Mouse (Mus musculus): ENCODE data around the gene Snrpe.

The Snrpe gene

DNA sequence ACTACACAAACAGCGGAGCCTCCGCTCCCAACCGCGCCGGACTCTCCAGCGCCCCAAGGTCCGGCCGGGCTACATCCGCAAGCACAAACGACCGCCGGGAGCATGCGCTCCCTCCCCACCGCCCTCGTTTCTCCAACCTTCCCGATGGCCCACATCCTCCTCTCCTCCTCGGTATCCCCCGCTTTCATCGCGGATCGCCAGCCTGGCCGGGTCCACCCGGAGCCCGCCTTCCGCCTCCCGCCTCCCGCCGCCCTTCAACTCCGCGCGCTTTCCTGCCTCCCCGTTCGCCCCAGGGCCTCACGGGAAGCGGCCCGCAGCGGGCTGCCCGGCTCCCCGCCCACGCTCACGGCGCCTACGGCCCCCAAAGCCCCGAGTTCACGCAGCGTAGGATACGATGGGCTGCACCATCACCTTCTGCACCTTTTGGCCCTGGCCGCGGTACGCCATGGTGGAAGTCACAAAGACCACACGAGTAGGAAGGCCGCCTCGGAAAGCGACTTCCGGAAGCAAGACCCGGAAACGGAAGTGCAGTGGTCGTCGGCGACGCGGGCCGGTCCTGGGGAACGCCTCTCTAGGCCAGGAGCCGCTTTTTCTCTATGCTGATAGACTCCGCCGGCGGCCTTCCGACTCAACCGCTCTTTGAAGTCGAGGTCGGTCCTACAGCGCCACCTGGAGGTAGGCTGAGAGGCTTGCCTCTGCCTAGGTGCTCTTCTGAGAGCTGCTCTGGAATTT, at the start of gene Snrpe:
Snrpe (minus strand) TSS at position 521 of the 732 bp plus-strand sequence.
- in situ Hi-C loops (cut with MboI, MseI), result loop anchor here (5.0 kb wide), 1 partner anchor 223 kb away; no protein-coding TSS in a partner anchor

DNA sequence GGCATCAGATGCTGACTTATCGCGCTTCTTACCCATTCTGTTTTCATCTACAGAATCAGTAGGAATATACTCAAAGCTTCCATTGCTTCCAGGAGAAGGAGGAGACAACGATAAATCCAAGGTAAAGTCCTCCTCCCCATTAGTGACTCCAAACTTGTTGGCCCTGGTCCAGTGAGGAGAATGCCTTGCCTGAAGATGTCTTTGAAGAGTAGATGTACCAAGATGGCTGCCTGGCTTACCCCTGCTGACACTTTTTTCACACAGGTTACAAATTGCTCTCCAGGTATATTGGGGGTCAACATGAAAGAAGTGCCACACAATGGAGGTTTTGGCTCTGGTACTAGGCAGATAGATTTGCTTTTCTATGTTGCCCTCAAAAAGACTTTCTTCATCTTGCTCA, 48.8 kb upstream of the Snrpe start:
- in situ Hi-C loops (cut with MboI, MseI), result no loop called here

DNA sequence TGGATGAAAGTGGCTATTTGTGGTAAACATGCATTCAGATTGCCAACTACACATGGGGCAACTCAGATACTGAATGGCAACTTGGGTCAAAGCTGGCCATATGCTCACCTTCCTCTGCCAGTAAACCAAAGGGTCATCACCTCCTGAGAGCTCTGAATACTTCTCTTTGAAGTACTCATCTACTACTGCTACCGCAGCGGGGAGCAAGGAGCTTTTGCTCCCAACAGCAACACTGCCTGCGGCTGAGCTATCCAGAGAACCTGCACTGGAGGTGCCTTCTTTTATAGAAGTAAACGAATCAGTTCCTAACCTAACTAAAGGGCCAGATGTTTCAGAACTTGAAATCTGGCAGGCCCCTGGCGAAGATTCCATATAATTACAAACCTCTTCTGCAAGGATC, 46.7 kb upstream of the Snrpe start:
- in situ Hi-C loops (cut with MboI, MseI), result no loop called here

DNA sequence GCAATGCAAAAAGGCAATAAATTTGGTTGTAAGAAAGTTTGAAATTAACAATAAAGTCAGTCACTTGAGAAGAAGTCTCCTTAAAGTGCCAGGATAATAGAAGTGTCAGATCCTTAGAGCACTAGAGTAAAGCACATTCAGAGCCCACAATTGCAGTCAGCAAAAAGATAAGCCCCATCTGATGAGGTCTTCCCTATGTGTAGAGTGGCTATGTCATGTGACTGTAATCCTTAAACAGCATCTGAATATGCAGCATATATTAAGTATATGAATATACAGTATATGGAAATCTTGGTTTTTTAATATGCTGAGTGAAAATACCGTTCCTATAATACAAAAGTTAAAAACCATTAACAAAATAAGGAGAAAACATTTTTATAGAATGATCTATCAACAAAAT, 42.9 kb upstream of the Snrpe start:
- in situ Hi-C loops (cut with MboI, MseI), result no loop called here

DNA sequence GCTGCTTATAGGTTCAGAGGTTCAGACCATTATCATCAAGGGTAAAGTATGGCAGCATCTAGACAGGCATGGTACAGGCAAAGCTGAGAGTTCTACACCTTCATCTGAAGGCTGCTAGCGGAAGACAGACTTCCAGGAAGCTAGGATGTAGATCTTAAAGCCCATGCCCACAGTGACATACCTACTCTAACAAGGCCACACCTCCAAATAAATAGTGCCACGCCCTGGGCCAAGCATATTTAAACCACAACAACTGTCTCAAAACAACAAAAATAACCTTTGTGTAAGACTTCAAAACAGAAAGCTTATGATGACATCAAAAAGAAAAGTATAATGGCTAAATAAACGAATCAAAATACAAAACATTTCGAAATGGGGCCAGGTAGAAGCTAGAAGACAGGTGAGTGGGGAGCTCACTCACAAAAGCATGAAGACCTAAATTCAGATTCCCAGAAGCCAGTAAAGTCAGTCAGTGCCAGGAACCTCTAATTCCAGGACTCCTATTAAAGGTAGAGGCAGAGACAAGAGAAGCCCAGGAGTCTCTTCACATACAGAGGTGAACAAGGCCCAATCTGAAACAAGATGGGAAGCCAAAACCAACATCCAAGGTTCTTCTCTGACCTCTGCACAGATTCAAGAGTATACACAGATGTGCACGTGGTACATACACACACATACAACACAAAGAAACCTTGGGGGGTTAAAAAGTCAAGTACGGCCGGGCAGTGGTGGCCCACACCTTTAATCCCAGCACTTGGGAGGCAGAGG, 40.4 kb upstream of the Snrpe start:
- in situ Hi-C loops (cut with MboI, MseI), result no loop called here

DNA sequence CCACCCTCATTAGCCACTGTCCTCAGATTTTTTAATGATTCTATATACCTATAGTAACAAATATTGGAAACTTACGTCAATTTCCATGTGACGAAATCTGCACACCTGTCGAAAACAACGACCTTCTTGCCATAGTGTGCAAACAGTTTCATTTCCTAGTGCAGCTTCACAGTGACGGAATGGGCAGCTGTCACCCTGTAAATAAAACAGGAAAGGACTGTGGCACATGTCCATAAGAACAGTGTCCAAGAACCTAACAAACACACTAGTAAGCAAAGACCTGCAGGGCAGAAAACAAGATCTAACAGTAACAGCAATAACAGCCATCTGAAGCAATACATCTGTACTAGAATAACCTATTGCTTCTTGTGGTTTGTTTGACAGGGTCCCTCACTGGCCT, 35.6 kb upstream of the Snrpe start:
- in situ Hi-C loops (cut with MboI, MseI), result loop anchor here (25.0 kb wide), 1 partner anchor 633 kb away; no protein-coding TSS in a partner anchor

DNA sequence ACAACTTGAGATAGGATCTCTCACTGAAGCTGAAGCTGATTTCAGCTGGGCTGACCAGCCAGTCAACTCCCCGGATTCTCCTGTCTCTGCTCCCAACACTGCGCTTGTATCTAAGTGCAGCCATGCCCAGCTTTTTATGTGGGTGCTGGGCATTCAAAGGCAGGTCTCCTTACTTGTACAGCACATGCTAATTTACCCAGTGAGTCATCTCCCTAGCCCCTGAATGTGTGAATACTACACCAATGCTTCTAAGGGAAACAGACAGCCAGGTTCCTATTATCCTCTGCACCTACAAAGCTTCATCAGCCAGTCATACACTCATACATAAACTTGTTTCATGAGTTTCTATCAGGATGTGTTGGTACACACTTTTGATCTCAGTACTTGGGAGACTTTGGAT, 31.1 kb upstream of the Snrpe start:
- in situ Hi-C loops (cut with MboI, MseI), result loop anchor here (25.0 kb wide), 1 partner anchor 629 kb away; no protein-coding TSS in a partner anchor

DNA sequence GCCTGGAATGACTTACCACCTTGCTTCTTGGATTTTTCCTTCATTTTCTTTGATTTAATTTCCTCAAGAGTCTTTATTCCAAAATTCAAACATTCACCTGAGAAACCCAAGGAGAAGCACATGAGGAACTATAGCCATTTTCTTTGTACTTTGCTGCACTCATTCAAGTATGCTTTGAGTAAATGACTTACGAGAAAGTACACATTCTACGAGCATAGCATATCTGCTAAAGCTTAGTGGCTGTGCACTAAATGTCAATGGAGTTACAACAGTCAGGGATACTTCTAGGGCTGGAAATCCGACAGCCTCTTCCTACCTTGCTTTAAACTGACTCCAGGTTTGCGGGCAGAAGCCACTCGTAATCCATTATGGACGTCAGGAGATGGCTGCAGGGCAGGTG, 28.4 kb upstream of the Snrpe start:
- in situ Hi-C loops (cut with MboI, MseI), result loop anchor here (25.0 kb wide), 1 partner anchor 626 kb away; no protein-coding TSS in a partner anchor

DNA sequence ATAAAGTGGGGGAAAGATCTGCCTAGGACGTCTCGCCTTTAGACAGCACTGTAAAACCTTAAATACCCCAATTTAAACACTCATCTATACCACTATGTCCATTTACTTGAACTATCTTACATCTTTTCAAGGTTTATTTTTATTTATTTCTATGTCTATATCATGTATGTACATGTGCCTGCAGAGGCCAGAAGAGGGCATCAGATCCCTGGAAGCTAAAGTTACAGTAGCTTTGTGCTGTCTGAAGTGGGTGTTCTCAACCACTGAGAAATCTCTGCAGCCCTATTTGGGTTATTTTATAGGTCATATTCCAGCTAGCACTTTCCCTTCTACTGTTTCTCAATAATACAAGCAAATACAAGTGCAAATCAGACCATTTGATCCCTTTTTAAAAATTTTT, 22.1 kb upstream of the Snrpe start:
- in situ Hi-C loops (cut with MboI, MseI), result loop anchor here (25.0 kb wide), 1 partner anchor 620 kb away; no protein-coding TSS in a partner anchor

DNA sequence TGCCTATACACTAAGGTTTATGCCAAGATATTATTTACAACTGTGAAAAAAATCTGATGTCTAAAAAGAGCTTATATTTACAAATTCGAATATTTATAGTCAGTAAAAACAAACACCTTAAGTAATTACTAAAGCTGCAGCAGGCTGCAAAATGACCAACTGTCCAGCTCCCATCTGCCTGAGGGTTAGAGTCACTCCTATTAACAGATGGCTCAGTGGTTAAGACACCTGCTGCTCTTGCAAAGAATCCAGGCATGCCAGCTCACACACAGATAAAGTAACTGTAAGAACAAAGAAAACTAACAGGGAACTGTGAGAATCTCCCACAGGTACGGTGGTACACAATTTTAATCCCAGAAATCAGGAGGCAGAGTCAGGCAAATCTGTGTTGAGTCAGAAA, 15.0 kb upstream of the Snrpe start:
- in situ Hi-C loops (cut with MboI, MseI), result loop anchor here (25.0 kb wide), 1 partner anchor 613 kb away; no protein-coding TSS in a partner anchor

DNA sequence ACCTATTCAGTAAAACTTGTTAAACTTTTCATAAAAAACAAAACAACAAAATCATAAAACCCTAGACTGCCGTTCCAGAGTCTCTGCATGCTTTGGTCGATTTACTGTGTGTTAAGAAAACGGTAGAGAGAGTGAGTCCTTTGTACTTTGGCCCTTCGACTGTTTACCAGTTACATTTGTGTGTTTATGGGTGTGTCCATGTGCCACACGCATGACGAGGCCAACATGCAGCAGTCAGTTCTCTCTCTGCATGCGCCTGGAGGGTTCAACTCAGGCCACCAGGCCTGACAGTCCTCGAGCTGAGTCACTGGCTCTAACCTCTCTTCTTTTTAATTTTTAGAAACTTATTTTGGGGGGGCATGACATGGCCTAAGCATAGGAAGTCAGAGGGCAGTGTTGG, 8.2 kb upstream of the Snrpe start:
- in situ Hi-C loops (cut with MboI, MseI), result no loop called here

DNA sequence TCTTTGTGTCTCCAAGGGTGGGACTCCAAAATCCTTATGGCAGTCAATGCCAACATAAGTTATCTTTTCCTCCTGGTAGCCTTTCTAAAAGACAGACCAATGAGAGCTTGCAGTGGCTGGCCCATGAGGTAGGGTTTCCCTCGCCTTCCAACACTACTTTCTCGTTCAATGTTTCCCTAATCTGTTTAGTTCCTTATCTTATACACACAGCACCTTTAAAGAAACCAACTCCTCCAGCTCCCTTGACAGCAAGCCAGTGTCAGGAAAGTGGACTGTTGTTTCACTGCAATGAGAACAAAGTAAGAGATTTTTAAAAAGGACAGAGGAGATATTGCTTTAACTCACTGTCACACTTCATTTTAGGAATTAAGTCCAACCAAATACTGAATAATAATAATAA, 7.8 kb upstream of the Snrpe start:
- in situ Hi-C loops (cut with MboI, MseI), result no loop called here

DNA sequence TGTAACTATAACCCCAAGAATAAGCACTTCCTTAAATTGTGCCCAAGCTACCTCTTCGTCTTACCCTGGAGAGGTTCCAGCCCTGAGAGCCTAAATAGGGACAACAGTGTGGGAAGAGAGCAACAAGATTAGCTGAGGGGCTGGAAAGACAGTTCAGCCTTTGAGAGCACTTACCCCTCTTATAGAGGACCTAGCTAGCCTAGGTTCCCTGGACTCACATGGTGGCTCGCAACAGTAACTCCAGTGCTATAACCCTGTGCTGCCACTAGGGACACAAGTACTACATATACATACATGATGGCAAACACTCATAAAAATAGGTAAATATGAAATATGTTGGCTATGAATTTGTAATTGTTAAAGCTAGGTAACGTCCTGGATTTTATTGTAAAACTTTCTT, 3.7 kb upstream of the Snrpe start:
- in situ Hi-C loops (cut with MboI, MseI), result no loop called here

DNA sequence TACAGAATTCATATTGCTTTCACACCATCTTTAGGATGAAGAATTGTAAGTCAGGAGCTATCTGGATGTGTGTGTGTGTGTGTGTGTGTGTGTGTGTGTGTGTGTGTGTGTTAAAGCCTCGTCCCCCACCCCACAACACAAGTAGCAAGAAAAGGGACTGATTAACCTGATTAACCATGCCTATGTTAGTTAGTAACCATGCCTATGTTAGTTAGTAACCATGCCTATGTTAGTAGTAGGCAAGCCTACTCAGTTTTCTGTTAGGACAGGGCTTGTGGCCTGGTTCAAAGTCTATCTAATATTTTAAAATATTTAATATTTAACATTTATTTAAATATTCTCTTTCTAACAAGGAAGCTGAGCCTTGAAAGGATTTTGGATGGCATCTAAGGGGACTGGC, 1.3 kb upstream of the Snrpe start:
- in situ Hi-C loops (cut with MboI, MseI), result no loop called here

DNA sequence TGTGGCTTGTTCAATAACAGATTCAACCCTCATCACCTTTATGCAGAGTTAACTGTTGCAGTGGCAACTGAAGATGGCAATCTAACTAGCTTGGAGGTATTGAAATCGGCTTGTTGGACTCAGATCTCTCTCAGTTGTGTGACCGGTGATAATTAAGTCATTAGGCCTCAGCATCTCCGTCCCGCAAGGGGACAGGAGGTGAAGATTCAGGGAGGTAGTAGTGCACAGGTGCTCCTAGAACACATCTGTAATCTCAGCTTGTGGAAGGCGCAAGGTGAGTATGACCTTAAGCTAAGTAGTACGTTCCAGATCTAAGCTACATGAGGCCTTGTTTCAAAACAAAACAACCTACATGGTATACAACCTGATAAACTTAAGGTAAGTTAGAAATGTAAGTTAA, 510 bp upstream of the Snrpe start:
- in situ Hi-C loops (cut with MboI, MseI), result no loop called here

DNA sequence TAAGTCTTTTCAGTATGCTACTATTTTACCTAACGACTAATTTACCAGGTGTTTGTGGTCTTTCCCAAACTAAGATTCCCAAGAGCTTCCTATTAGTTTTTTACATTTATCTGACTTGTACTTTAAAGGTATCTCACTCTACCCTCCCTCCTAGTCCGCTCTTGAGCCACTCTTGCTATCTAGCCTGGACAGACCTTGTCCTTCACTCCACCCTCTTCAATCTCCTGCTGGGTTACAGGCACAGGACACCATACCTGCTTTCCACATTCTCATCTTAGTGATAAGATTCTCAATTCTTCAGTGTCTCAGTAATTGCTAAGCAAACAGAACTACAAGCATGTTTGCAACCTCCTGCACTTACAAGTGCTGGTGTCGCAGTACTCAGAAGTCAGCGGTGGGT, 6.9 kb downstream of the Snrpe start:
- in situ Hi-C loops (cut with MboI, MseI), result no loop called here

DNA sequence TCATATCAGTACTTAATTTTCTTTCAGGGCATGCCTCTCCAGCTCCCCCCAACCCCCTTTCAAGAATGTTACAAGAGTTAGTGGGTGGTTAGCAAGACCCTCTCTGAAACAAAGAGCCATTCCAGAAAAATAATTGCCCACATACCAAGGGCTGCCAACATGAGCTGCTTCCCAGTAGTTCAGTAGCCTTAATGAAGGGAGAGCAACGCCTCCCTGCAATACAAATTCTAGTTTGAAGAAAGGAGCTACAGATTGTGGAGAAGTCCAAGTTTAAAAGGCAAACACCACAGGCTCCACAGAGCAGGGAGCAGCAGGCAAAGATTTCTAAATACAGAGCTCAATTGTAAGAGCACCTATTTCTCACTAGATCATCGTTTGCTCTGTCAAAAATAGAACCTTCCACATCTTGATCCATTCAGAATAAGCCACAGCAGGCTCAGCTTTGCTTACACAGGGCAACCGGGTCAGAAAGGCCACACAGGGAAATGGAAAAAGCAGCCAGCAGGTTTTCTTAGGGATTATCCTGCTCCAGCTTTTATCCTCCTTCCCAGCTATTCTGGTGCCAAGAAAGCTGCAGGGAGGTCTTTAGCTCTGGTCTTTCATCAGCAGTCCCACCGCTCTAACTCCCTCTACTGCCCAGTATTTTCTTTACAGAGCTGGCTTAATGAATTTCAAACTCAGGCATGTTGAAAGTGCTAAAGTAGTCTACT, 13.6 kb downstream of the Snrpe start:
- in situ Hi-C loops (cut with MboI, MseI), result no loop called here

DNA sequence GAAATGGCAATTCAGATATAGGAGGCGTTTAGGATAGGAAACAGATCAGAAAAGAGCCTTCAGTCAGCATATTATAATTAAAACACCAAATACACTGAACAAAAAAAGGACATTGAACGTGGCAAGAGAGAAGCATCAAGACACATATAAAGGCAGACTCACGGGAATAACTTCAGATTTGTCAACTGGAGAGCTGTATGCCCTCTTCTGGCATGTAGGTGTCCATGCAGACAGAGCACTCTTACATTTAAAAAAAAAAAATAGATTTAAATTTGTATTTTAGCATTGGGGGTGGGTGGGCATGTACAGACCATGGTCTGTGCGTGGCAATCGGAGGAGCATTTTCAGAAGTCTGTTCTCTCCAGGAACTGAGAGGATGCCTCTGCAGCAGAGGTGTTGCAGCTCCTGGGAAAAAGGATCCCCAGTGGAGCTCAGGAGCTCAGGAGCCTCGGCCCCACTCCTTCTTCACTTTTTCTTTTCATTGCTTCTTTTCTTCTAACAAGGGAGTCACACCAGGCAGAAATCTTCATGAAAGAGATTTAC, 24.0 kb downstream of the Snrpe start:
- in situ Hi-C loops (cut with MboI, MseI), result no loop called here

DNA sequence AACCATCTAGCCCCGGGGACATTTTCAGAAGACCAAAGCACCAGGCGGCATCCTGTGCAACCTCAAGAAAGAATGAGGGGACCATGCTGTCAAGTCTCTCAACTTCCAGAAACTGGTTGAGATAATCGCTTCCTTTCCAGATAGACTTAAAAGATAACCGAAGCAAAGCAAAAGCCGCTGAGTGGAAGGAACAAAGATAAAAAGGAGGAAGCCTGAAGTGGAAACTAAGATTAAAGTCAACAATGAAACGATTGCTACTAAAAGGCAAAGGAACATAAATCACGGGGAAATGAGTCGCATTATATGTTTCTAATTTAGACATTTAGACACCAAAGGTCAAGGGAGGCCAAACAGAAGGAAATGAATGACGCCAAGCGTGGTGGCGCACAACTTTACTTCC, 38.8 kb downstream of the Snrpe start:
- in situ Hi-C loops (cut with MboI, MseI), result loop anchor here (10.0 kb wide), 1 partner anchor 1654 kb away; no protein-coding TSS in a partner anchor
